Comparison of ENCODE assay signal across 8 mouse cellular contexts in the genomic region with DNA sequence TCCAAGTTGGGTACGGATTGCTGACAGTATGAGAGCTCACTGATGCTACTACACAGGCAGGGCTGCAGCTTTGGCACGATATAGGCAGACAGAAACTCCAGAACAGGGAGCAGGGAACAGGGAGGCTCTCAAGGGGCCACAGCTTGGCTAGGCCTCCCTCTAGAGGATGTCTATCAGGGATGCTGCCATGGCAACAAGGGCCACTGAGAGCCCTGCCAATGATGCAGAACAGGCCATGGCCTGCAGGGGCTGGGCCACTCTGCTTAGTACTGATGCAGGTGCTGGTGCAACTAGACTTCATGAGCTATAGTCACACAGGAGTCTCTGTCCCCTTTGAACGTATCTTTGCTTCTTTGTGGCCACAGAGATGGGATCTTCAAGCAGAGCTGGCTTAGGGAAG.
A peak's percentile ranks its signal among the peaks of the same experiment; 100 is the strongest.
DNase-seq lines count a peak whose midpoint lies in the region; ATAC-seq lines count a peak whose summit lies in the region.
"Had no signal": no experiment of that assay in that cellular context is flagged by ENCODE, and none has a peak within 500 bp of the region (broad histone marks: within the 10 kb centered on the region; RNA-seq: fewer than 3 reads in every experiment).

No protein-coding gene starts in this region.

- no peak for ATAC-seq in inflammation-experienced regulatory T-cells, adult 6 months

- peak; percentile 13 to 53 for DNase-seq in left cerebral cortex, postnatal 14 days (ENCODE audit: low spot score in 2 of 2)
- DNase-seq in left cerebral cortex, adult 8-10 months (ENCODE audit: low spot score in 2 of 2): no peak
- DNase-seq in cerebellum, postnatal 36 days: peak; percentile 15 to 22
- peak; percentile 39 to 64 for DNase-seq in heart, postnatal 10 days
- peak; percentile 43 for DNase-seq in retina, embryonic 14.5 days (ENCODE audit: low spot score)
- DNase-seq in spleen, postnatal 14 days (ENCODE audit: low spot score in 2 of 2): no peak
- DNase-seq: thymus, postnatal 4 days had no signal

- intact Hi-C loops in left cerebral cortex, postnatal 14 days (cut with DNase I): no loop called here
- intact Hi-C loops in heart, postnatal 10 days (cut with DNase I): loop anchor here (5.0 kb wide), 1 partner anchor 199 kb away; no protein-coding TSS in a partner anchor

Comparison
In these comparisons a context has a peak if more than half of its experiments do, and no peak if none do; other contexts are left out.
1. DNase-seq: peak in left cerebral cortex, postnatal 14 days (2 of 2), cerebellum, postnatal 36 days (2 of 2), heart, postnatal 10 days (2 of 2) and retina, embryonic 14.5 days (single experiment); none in left cerebral cortex, adult 8-10 months (0 of 2) and spleen, postnatal 14 days (0 of 2).